Mouse (Mus musculus) urinary bladder, postnatal 25 days (tissue): ENCODE measurements around the gene Tshz2.
A peak's percentile ranks its signal among the peaks of the same experiment; 100 is the strongest.
"Not testable (repeated sequence)": the region's sequence is repeated elsewhere in the genome, so short reads cannot be mapped to it uniquely, and the experiment has no call there.

ENCODE experiments used
- DNase-seq: peaks from one replicate; pipeline ENCODE4 v3.0.0; 2022; ENCODE audit warnings: low spot score

The Tshz2 gene

DNA sequence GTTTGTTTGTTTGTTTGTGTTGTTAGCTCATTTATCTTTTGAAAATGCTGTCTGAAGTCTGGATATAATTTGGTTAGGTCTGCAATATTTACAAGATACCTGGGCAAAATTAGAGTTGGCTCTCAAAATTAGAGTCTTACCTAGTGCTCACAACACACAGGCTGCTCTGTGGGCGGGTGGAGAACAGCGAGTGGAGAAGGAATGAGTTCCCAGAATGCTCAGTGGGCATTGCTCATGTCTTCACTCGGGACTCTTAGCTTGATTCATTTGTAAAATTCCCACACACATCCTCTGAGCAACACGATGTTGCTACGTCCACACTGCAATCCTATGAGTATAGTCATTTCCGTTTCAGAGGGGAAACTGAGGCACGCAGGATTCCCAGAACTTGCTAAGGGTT is 180.1 kb downstream of the Tshz2 start:
- no peak for DNase-seq

DNA sequence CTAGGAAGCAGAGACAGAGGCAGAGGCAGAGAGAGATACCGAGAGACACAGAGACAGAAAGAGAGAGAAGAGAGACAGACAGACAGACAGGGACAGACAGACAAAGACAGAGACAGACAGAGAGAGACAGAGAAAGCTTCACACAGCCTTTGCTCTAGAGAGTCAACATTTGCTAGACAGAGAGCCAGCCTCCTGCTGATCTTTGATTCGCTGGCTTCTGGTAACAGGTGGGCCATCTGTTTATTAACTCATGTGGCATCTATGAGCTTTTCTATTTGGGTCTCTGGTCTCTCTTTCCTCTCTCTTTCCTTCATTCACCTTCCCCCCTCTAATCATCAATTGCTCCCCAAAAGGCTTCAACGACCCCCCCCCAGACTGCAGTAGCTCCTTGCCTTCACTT is 181.5 kb downstream of the Tshz2 start:
- no peak for DNase-seq

DNA sequence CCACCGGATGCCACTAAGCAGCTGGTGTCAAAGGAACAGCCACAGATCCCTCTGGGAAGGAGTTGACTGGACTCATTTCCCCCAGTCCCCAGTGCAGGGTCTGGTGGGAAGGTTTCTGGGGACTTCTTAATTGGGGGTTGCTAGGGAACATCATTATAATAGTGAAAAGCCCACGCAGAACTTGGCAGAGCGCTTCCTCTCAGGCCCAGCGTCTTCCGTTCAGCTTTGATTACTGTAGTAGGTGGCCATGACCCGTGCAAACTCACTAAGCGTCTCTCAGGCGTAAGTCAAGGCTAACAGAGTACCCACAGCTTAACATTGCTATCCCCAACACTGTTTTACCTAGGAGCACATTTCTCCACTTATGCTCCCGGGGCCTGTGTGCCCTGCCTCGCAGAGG is 181.9 kb downstream of the Tshz2 start:
- no peak for DNase-seq

DNA sequence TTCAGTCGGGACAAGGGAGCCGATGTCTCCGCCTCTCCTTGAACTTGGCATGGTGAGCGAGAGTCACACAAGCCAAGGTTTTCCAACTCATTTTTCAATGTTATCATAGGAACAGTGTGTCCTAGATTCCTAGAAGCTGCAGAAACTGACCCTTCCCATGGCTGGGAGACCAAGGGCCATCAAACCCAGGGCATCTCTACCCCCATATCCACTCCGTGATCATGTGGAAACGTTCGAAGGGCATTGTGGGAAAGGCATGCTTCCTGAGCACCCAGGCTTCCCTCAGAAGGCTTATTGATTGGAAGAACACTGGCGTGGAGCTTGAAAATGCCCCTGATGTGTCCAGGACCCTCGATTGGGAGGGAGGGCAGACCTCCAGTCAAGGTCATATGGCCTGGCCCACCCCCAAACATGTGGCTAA is 188.2 kb downstream of the Tshz2 start:
- DNase-seq = no peak

DNA sequence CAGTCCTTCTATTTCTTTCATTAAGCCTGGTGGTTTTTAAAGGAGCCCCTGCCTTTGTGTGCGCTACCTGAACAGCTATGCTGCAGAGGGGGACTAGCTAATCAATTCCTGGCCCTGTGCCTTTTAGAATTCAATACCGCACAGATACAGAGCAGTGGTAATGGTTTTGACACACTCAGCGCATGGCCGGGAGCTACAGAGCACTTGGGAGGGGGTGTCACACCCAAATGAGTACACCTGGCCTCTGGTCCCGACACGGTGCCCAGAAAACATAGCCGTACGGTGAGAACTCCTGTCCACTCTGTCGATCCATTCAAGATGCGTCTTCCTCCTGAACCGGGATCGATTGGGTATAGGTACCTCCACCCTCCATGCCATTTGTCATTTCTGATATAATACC is 193.1 kb downstream of the Tshz2 start:
- no peak for DNase-seq

DNA sequence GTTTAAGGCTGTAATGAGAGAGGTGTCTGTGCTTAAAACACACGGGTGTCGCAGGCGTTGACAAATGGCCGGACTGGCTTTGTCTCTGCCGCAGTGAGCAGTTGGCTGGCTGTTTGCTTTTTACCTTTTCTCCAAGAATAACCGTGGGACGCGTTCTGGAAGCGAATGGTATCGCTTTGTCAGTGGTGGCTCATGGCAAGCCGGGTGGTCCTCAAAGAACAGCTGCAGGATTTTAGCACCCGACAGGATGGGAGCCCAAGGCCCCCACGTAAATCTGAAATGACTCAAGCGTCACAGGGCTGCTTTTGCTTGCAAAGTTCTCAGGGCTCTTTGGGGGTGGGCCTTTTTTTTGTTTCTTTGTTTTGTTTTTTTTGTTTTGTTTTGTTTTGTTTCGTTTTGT is 193.5 kb downstream of the Tshz2 start:
- no peak for DNase-seq

DNA sequence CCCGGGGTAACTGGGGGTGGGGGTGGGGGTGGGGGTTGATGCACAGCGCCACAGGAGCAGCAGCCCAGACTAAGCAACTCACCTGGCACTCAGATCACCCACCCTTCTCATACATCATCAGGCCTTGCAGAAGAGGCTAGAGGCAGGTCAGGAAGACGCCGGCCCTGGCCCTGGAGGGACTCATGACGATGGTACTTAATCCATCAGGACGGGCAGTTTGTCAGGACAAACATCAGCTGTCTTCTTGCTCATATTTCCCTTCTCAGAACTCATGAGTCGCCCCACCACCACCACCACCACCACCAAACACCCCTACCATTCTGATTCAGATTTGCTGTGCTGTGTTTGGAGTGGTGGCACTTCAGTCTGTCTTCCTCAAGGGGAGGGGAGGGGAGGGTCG is 194.0 kb downstream of the Tshz2 start:
- no peak for DNase-seq

DNA sequence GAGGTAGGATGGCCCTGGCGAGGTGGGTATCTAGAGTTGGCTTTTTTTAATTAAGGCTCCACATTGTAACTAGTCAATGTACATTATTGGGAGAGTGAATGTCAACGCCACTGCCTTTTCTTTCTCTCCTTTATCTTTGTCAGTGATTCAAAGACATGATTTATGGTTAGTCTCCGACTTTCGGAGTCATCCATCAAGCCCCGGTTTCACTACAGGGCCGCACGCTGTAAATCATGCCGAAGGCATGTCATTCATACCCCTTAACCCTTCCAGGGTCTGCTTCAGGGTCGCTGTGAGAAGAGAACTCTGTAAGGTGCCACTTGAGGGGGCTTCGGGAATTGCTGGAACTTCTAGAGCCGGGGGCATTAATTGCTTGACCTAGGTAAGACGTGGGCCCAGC is 199.4 kb downstream of the Tshz2 start:
- no peak for DNase-seq

DNA sequence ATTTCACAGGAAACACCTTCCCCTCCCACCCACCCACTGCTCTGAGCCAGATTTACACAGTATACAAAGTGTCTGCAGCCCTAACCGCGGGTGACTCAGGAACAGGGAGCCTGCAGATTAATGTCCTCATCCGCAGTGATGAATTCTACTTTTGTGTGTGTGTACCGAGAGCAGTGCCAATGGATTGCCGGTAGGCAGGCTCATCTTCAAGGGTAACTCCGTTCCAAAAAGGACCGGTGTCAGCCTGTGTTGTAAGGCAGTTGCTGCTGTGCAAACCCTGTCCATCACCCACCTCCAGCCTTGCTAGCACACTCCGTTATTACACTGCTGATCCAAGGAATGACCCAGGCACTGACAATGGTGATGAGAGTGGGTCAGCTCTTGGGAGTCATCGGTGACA is 200.8 kb downstream of the Tshz2 start:
- no peak for DNase-seq

DNA sequence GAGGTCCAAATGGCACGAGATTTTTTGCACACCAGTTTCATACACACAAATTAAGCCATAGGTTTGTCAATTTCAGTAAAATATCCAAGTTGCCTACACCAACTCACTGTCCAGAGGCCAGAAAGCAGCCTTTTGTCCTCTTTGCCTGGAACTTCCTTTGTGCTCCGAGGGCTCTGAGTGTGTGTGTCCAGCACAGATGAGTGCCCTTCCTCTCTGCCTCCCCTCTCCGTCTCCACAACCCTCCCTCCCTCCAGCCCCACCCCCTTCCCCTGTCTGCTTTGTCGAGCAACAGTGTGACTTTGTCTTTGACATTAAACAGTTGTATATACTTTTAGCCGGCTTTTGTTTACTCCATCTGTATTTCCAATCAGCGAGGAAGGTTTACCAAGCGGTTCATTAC is 201.8 kb downstream of the Tshz2 start:
- no peak for DNase-seq

DNA sequence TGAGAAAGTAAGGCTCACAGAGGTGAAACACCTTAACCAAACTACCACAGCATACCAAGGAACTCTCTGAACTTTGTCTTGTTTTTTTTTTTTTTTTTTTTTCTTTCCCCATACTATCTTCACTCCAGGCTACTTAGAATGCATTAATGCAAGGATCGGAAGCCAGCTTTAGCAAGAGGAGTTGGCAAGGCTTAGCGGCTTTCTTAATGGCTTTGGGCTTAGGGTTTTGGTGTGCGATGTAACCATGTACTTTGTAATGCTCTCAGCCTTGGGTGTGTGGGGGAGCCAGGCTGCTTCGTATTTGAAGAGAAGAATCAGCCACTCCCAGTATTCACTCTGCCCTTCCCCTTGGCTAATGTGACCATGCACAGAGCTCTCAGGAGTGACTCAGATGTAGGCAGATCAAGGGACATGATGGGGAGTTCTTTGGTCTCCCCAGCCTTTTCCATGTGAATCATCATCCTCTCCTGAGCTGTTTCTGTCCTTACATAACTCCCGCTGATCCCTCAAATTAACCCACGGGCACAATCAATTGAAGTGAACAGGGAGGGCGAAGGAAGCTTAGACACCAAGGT is 204.3 kb downstream of the Tshz2 start:
- DNase-seq = no peak

DNA sequence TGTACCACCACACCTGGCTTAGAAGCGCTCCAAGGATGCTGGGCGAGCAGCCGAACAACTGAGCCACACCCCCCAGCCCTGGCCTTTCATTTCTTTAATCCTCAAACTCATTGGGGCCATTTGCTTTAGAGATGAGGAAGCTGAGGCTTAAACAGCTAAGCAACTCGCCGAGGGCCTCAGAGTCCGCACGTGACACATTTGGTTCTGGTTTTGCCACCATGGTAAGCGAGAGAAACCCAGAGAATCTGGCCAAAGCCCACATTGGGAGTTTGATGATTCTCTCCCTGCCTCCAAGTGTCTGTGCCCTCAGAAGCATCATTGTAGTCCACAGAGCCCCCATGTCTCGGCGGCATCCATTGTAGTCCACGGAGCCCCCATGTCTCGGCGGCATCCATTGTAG is 205.7 kb downstream of the Tshz2 start:
- DNase-seq = no peak

DNA sequence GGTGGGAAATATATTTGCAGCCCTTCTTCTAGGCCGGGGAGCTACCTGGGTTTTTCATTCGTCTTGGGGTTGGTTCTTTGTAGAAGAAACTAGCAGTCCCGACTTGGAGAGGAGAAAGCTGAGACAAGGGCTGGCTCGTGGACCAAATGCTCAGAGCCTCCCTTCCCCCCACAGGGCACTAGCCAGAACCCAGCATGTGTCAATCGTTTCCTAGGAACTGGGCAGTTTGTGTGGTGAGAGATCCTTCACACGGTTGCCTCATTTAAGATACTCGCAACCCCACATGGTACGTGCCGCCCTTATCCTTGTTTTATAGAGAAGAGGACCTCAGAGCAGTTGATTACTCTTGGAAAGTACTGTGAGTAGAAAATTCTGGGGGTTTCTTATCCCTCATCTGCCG is 208.6 kb downstream of the Tshz2 start:
- no peak for DNase-seq

DNA sequence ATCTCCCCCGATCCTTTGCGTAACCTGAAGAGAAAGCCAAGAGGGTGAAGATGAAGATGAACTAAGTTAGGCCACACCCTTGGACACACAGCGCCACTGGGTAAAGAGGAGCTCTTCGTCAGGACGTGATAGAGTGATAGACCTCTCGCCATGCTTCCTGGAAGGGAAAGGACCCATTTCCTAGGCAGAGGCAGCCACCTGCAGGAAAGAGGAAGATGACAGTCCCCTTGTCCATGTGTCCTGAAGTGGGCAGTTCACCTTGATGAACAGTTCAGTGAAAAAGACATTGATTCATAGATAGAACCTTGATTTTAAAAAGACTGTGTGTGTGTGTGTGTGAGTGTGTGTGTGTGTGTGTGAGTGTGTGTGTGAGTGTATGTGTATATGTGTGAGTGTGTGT is 209.7 kb downstream of the Tshz2 start:
- no peak for DNase-seq

DNA sequence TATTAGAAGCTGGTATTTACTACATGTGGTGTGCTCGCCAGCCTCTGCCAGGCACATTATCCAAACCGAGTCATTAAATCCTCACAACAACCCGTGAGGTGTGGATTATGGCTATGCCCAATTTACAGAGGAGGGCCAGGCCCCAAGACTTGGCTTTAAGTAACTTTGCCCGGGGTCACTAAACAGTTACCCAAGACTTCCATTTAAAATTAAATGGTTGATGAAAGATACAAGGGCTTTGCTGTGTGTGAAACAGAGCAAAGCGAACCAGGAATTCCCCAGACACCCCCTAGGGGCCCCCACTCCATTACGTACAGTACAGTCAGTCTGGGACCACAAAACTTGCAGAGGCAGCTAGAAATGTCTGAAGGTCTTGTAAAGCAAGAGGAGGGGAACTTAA is 210.7 kb downstream of the Tshz2 start:
- no peak for DNase-seq

DNA sequence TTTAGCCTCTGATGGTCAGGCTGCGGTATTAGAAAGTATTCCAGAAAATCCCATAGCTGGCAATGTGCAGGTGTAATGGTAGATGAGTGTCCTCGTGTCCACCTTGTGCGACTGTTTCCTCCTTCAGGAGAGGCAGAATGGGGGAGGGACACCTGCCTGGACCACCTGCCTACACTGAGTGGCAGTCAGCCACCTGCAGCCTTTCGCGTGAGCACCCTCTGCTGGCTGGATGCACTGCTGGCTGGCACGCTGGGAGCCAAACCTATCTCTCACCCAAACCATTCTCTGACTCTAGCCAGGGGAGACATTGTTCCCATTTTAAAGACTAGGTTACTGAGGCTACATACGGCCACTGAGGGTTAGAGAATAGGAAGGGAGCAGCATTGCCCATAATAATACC is 216.3 kb downstream of the Tshz2 start:
- DNase-seq = peak; percentile 36

DNA sequence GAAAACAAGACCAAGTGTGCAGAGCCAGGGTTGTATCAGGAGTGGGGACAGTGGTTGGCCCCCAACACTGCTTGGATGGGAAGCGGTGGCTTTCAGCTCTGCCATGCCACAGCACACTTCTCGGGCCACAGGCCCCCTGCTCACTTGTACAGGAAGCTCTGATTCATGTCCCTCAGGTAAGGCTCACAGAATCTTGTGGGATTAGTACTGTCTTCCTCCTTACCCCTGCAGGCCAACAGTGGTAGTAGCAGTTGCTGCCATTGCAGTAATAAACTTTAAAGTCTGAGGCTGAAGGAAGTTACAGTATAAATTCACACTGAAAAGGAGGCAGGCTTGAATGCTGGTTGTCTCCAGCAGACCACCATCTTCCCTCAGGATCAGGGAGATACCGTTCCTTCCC is 216.7 kb downstream of the Tshz2 start:
- DNase-seq = no peak

DNA sequence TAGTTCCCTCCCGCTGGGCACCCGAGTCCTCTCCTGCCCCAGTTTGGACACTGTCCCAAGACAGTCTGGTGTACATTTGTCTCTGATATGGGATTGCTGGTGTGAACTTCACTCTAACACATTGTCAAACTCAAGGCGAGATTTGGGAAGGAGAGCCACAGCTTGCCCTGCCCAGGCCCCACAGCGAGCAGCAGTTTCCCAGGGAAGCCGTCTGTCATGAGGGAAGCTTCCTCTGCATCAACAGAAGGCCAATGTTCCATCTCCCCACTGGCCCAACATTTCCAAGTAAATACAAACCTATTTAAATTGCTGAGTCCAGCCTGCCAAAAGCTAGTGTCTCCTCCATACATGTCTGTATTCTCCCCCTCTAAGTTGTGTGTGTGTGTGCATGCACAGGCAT is 218.8 kb downstream of the Tshz2 start:
- DNase-seq = no peak

DNA sequence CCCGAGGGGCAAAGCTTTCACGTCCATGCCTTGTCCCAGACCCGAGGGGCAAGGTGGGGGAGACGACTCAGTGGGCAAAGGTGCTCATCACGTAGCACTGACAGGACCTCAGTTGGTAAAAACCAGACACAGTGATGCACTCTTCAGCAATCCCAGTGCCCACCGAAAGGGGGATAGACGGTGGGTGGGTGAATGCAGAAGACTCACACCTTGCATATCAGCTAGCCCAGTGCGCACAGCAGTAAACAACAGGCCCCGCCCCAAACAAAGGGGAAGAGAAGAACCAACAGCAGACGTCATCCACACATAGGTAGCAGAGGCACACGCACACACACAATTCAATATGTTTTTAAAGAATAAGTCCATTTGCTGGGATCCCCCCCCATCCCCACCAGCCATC is 221.7 kb downstream of the Tshz2 start:
- DNase-seq = no peak

DNA sequence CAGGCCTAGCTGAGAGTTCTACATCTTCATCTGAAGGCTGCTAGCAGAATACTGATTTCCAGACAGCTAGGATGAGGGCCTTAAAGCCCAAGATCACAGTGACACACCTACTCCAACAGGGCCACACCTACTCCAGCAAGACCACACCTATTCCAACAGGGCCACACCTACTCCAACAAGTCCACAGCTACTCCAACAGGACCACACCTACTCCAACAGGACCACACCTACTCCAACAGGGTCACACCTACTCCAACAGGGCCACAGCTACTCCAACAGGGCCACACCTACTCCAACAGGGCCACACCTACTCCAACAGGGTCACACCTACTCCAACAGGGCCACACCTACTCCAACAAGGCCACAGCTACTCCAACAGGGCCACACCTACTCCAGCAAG is 224.2 kb downstream of the Tshz2 start:
- DNase-seq = not testable (repeated sequence)

DNA sequence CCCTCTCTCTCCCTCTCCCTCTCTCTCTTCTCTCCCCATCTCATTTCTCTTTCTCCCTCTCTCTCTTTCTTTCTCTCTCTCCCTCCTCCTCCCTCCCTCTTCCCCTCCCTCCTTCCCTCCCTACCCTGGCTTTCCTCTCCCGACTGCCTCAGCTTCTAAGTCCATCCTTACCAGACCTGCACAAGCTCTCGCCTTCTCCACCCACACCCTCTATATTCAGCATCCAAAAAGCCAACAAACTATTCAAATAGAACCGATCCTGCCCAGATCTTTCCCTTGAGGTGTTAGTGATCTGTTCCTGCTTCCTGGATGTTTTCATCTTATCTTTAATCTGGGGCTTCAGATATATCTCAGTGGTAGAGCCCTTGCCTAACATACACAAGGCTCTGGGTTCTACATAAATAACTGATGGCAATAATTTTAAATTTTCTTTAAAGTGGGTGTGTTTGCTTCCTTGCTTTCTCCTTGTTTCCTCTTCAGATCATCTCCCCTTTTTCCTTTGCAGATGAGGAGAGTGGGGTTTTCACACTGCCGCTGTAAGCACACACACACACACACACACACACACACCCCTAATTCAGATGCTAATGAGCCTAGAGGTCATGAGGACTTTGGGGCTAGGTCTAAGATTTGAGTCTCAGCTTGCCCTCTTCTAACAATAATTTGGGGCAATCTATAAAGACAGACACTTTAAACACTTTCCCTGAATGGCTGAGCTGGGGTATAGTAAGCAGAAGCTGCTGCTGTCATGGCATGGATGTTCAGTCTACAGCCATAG is 226.5 kb downstream of the Tshz2 start:
- no peak for DNase-seq

DNA sequence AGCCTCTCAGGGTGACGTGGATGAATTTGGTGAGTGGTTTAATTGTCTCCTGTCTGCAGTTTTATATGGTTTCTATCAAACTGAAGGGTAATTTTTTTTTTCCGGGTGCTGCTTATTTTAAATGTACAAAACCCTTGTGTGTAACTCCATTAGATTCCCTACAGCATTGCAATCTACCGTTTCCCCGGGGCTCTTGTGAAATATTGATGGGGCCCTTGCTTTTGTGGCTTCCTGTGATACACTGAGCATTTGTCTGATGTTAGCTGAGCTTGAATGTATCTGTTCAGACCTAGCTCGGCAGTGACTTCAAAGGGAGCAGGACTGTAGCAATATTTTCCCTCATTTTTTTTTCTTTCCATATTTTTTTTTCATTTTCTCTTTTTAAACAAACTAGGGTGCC is 228.1 kb downstream of the Tshz2 start:
- DNase-seq = no peak

DNA sequence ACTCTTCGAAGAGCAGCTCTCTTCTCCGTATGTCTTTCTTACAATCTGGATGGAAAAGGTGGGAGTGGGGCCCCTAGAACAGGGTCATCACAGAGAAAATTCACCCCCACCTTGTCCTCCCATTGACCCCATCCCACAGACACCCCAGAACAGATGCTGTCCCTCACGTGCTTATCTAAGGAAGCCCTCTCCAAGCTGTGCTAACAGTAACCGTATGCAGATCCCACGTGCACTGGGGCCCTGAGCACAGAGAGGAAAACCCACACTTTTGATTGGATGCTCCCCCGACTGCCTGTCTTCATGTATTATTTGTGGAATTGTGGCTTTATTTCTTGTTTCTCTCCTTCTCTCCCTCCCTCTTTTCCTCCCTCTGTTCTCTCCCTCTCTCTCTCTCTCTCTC is 229.9 kb downstream of the Tshz2 start:
- DNase-seq = no peak

DNA sequence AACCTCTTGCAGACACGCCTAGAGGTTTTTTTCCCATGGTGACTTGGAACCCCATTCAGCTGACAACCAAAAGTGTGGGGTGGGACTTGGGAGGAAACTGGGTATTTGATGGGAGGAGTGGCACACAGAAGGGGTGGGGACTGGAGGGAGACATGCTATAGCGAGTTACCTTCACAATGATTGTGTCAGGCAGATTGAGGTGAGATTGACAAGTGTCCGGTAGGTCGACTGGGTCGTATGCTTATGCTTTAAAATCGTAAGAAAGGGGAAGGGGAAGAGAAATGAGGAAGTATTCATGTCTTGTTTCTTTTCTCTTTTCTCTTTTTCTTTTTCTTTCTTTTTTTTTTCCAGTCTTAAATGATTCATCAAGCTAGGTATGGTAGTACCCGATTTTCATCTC is 236.7 kb downstream of the Tshz2 start:
- no peak for DNase-seq
